Mouse (Mus musculus) lung, postnatal 25 days (tissue): ENCODE measurements around the gene Aurkb.
"Not testable (repeated sequence)": the region's sequence is repeated elsewhere in the genome, so short reads cannot be mapped to it uniquely, and the experiment has no call there.

ENCODE experiments used
- DNase-seq: peaks from one replicate; pipeline ENCODE4 v3.0.0; 2022; ENCODE audit warnings: low spot score

Aurkb gene

GRCm38 (mm10) chr11:69080855-69081222, 35.4 kb downstream of the Aurkb start:
- DNase-seq, result no peak

DNA sequence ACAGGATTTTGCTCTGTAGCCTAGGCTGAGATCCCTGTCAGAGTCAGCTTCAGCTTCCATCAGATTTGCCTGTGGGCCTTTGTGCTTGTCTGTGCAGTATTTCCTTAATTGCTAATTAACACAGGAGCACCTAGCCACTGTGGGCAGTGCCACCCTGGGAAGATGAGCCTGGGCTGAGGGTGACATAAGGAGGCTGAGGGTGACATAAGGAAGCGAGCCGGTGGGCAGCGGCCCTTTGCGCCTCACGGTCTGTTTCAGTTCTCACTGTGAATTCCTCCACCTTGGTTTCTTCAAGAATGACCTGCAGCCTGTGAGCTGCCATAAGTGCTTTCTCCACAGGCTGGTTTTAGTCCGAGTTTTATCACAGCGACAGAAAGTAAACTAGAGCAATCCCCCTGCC, 36.2 kb downstream of the Aurkb start:
- DNase-seq, result no peak

DNA sequence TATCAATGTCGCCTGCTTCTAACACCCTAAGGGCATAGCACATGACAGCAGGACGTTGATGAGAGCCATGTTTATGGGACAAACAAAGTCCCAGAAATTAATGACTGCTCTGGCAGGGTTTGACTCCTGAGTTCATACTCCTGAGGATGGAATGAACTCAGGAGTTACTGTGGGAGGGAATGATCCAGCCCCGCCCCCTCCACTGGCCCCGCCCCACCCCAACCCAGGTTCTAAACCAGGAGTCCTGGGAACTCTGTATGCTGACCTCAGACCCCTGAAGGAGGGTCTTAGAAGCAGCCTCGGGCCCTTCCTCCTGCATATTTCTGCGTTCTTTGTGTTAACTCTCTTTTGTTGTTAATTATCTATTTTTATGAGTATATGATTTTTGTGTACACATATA, 40.2 kb downstream of the Aurkb start:
- no peak for DNase-seq

DNA sequence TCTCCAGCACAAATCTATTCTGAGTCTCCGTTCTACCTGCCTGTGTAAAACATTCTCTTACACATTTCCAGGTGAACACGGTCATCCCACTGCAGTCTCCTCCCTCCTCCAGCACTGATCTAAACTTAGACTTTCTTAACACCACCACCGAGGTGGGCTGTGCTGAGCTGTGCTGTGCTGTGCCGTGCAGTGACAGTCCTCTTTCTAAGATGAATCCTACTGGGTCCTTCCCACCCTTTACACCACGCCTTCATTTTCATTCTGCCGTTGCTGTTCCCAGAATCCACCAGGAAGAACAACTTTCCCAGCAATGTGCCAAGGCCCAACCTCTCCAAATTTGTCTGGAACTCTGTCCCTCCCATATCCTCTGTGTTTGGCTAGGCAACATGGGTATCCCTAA, 40.9 kb downstream of the Aurkb start:
- no peak for DNase-seq

DNA sequence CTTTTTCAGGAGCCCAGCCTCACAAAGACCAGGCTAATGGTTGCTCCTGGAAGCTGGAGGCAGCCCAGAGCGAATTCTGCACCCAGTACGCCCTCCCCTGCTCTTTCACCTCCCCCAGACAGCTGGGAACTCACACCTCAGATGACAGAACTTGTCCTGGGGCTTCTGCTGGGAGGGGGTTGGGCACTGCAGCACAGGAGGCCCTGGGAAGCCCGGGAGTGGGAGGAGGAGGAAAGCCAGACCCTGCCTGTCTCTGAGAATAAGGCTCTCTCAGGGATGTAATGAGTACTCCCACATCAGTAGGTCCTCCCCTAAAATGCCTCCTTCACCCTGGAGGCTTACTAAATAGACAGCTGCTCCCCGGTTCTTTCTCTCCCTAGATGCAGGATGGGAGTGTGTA, 41.6 kb downstream of the Aurkb start:
- no peak for DNase-seq

- DNase-seq, result no peak
These were observed 42.1 kb downstream of the Aurkb start for GRCm38 (mm10) chr11:69087597-69087996.

GRCm38 (mm10) chr11:69088103-69088855, 42.8 kb downstream of the Aurkb start, which contains the start of gene Vamp2:
TSS of gene Vamp2 (plus strand) at chr11:69088490.
- DNase-seq, result peak; percentile 89

GRCm38 (mm10) chr11:69088856-69089615, 43.6 kb downstream of the Aurkb start:
- DNase-seq, result no peak

- no peak for DNase-seq
These were observed 44.3 kb downstream of the Aurkb start for GRCm38 (mm10) chr11:69089616-69090290.

DNA sequence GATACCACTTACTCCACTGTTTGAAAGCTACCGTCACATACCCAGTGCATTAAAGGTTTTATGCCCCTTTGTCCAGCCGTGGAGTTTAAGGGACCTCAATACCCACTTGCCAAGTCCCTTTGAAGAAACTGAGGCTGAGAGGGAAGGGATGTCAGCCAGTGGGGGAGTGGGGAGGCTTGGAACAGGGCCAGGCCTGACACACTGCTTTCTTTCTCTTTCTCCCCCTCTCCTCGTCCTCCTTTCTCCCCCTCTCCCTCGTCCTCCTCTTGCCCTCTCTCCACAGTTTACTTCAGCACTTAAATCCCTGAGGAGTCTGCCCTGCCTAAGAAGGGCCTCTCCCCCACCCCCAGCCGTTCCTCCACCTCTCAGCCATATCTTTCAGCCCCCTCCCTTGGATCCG, 44.9 kb downstream of the Aurkb start:
- DNase-seq, result no peak

DNA sequence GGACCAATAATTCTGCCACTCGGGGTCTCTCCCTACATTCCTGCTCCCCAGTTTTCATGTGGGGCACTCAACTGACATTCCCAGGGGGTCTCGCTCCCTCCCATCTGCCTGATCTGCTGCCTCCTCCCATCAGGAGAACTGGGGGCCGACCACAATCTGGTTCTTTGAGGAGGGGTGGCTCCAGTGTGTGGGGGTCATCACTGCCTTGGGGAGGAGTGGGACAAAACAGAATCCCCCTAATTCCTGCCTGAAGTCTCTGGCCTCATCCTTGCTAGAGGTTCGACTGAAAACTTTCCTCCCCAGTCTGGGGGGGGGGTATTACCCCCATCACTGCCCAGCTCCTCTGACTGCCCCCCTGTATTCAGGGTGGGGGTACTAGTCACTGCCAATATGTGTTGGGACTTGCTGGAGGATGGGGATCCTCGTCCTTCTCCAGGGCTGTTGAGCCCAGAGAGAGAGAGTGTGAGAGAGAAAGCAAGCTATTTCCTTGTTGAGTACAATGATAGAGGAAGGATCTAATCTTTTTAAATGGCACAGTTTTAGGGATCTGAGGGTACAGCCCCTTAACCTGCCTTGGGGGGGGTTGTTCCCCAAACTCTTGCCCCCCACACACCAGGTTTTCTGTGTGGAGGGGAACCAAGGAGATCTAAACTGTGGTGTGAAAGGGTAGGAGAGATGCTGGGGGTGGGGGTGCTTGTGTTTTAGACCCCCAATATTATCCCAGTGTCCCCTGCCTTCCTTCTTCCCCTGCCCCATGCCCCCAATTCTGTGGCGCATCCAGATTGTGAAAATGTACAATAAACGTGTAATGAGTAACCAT, 46.3 kb downstream of the Aurkb start:
- no peak for DNase-seq

DNA sequence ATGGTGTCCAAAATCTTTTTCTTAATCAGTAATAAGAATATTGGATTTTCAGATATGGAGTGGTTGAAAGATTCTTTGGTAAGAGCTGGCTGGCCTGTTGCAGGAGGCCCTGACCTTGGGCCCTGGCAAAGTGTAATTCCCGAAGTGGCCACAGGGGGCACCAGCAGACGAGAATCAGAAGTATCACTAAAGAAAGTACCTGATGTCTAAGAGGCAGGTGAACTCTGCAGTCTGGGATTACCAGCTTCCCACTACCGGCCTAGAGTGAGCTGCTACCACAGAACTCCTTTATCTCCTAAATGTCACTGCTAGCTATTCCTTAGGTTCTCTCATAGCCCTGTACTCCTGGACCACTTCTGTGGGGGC, 46.9 kb downstream of the Aurkb start:
- DNase-seq, result peak; percentile 93

DNA sequence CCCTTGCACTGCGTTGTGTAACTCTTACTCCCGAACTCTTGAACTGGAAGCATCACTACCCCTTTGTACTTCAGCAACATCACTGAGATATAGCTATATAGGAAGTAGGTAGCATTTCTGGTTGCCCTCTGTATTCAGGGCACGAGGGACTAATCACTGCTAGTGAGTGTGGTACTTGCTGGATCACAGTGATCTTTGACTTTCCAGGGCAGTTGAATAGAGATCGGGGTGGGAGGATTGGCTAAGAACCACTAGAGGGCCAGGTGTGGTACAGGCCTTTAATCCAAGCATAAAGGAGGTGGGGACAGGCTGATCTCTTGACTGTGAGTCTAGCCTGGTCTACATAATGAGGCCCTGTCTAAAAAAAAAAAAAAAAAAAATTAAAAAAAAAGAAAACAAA, 47.4 kb downstream of the Aurkb start:
- no peak for DNase-seq

DNA sequence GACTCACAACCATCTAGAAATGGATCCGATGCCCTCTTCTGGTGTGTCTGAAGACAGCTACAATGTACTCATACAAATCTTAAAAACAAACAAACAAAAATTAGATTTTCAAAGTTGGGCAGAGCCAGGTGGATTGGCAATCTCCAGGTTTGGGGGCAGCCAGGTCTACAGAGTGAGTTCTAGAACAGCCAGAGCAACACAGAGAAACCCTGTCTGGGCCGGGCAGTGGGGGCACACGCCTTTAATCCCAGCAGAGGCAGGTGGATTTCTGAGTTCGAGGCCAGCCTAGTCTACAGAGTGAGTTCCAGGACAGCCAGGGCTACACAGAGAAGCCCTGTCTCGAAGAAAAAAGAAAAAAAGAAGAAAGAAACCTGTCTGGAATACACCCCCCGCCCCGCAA, 48.4 kb downstream of the Aurkb start:
- not testable (repeated sequence) for DNase-seq

DNA sequence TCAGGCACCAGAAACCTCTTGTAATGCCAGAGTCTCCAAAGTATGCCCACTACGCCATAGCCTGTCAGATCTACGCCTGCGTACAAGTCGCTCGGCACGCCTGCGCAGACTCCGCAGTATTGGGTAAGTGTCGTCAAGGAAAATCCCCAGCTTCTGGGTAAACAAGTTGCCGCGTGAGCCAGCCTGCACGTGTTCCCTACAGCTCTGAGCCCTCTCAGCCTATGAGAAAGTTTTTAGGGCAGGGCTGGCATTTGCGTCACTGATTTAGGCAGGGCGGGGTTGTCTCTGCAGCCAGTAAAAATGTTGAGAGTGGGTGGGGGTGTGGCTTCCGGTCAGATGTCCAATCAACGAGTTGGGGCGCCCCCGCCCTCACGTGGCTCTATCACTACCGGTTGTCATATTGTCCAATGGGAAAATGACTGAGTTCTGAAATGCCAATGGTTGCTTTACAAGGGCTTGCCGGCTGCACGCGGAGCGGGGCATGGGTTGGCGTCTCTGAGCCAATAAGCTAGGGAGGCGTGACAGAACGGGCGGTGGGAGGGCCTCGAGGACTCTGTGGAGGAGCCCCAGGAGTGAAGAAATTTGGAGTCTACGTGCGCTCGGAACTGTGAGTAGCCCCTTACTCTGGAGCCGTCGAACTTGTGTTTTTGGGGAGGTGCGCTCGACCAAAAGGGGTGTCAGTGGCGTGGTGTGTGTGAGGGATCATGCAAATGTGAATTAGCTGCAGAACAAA, 49.4 kb downstream of the Aurkb start, which contains the start of gene Per1:
Per1 (plus strand) TSS at position 521 of the 733 bp plus-strand sequence.
- peak; percentile 100 for DNase-seq

GRCm38 (mm10) chr11:69095511-69096231, 50.2 kb downstream of the Aurkb start:
- peak; percentile 72 for DNase-seq

GRCm38 (mm10) chr11:69096360-69096986, 51.0 kb downstream of the Aurkb start:
- DNase-seq, result no peak

DNA sequence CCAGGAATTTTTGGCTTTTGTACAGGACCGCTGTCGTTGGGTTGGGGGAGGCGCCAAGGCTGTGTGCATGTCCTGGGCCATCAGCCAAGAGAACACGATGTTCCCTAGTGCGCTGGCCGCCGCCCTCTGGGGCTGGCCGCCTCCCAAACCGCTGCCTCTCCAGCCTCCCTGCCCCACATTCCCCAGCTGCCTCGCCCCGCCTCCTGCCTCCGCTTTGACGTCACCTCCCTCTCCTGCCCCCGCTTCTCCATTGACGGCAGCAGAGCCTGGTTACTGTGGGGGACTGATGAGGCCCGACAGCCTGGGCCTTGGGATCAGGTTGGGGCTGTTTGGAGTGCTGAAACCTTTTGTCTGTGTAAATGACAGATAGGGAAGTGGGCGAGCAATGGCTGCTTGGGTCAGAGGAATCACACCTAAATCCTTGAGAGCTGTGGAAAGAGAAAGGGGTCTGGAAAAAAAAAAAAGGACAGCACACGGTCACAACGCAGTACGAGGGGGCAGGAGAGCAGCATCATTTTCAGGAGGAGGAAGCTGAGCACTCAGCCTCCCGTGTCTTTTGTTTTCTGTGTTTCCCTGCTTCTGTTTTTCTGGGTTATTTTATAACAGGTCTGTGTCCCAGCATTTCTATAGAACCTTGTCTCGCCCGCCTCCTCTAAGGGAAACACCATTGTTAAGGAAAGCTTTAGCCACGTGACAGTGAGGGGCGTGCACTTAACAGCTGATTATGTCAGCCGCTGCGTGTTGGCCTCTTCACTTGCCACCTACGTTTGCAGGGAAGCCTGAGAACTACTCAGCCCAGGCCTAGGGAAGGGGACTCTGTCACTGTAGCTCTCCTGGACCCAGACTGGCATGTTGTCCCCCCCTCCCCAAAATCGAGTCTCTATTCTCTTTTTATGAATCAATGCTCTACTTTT, 51.8 kb downstream of the Aurkb start:
- DNase-seq, result peak; percentile 99
